Mouse (Mus musculus) limb, embryonic 10.5 days (tissue): ENCODE measurements at regions not wholly inside any gene's neighbourhood (a gene's known extent, or its start where the extent isn't known, plus 50 kb on each side); places are given as distances from the start of the nearest gene placed in this dataset.
A peak's percentile ranks its signal among the peaks of the same experiment; 100 is the strongest.

Experiments
- DNase-seq: peaks from one replicate; pipeline ENCODE4 v3.0.0-alpha.2; 2017; ENCODE audit warnings: low spot score
- H3K27ac ChIP-seq: fragments of 300-500 bp; sonication (generic); 2 replicates; pipeline ENCODE4 v1.5.1; 2016; ENCODE audit warnings: mild to moderate bottlenecking
- H3K27me3 ChIP-seq: fragments of 300-500 bp; sonication (generic); 2 replicates; pipeline ENCODE4 v1.6.1; 2016; ENCODE audit warnings: low read depth, mild to moderate bottlenecking; ENCODE audit not compliant: poor library complexity, severe bottlenecking
- H3K36me3 ChIP-seq: fragments of 300-500 bp; sonication (generic); 2 replicates; pipeline ENCODE4 v1.6.1; 2016; ENCODE audit warnings: mild to moderate bottlenecking, moderate library complexity
- H3K4me1 ChIP-seq: fragments of 300-500 bp; sonication (generic); 2 replicates; pipeline ENCODE4 v1.6.1; 2016
- H3K4me3 ChIP-seq: fragments of 300-500 bp; sonication (generic); 2 replicates; pipeline ENCODE4 v1.5.1; 2016; ENCODE audit warnings: mild to moderate bottlenecking, moderate library complexity
- H3K9me3 ChIP-seq: fragments of 300-500 bp; sonication (generic); replicated peaks from 2 replicates; pipeline ENCODE4 v1.6.1; 2016; ENCODE audit warnings: mild to moderate bottlenecking
- WGBS: fragments of 180-500 bp; shearing (Covaris S2); methylation state at CpG from one replicate; pipeline ENCODE4 v1.1.7; 2016; 5-methylcytosine and 5-hydroxymethylcytosine counted together

DNA sequence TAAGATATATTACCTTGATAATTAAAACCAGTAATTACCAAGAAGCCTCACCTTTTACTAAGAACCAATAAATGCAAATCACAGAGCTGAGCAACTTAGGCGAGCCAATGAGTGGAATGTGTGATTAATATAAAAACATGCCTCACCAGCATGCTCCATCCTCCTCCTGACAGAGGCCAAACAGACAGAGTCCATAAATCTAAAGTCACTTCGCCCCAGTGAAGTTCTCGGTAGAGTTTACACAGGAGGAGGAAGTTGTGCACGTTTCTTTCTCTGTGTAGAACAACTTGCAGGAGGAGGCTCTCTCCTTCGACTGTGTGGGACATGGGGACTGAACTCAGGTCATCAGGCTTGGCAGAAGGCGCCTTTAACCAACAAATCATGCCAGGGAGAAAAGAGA, 139.5 kb upstream of the Cops8 start:
- H3K9me3 ChIP-seq, result no peaks in the 10 kb centered on the region
- H3K4me1 ChIP-seq, result peaks cover 25% of the 10 kb centered on the region
- H3K4me3 ChIP-seq, result no peak overlapping the region
- 46% methylated on average over 6 of the region's 6 CpGs for WGBS
- peaks cover 5% of the 10 kb centered on the region; the same call in 1 of the 2 replicates for H3K27me3 ChIP-seq
- no peak overlapping the region for H3K27ac ChIP-seq
- no peak for DNase-seq
- no peaks in the 10 kb centered on the region for H3K36me3 ChIP-seq

DNA sequence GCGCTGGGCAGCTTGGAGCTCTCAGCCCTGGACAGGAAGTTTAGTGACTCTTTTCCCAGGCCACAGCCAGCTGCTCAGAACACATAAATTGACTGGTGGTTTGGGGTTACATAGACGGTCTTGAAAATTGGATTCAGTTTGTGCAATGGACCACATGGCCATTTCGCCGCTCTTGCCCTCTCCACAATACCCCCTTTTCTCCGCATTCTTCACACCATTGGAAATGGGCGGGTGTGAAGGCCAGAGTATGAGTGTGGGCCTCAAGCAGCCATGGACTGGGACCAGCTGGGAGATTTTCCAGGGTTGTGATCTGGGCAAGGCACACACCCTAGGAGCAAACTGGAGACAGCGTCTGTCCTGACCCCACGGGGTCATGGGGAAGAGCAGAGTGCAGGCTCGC, 135.1 kb upstream of the Cops8 start:
- Histone ChIP-seq H3K27me3 (peaks cover 17% of the 10 kb centered on the region; the same call in 1 of the 2 replicates), H3K27ac (no peak overlapping the region)

DNA sequence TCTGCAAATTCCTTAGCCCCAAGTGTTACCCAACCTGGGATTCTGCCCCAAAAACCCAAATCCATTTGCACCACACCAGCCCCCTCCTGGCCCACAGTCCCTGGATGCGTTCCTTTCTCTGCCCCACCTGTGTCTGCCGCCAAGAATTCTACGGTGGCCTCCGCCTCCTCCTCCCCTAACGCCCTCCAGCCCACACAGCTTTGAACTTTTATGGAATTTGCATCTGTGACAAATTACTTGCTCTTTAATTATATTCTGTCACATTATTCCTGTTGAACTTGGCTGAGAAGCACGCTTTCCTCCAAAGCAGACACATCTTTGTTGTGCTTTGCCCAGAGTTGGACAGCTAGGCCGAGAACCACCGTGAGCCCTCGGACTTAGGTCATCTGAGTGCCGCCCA, 131.8 kb upstream of the Cops8 start:
- no peaks in the 10 kb centered on the region for H3K9me3 ChIP-seq
- H3K27me3 ChIP-seq, result peaks cover 27% of the 10 kb centered on the region
- DNase-seq, result no peak
- peaks cover 37% of the 10 kb centered on the region for H3K4me1 ChIP-seq
- no peaks in the 10 kb centered on the region for H3K36me3 ChIP-seq
- H3K27ac ChIP-seq, result peak overlapping the region; percentile 42; the same call in 1 of the 2 replicates
- 63% methylated on average over 10 of the region's 10 CpGs for WGBS
- H3K4me3 ChIP-seq, result no peak overlapping the region

More for the DNA sequence above, 135.1 kb upstream of the Cops8 start:
- Histone ChIP-seq H3K4me1 (peaks cover 35% of the 10 kb centered on the region), H3K36me3 (no peaks in the 10 kb centered on the region), H3K4me3 (no peak overlapping the region), H3K9me3 (no peaks in the 10 kb centered on the region)
- no peak for DNase-seq
- WGBS, result 87% methylated on average over 9 of the region's 9 CpGs

DNA sequence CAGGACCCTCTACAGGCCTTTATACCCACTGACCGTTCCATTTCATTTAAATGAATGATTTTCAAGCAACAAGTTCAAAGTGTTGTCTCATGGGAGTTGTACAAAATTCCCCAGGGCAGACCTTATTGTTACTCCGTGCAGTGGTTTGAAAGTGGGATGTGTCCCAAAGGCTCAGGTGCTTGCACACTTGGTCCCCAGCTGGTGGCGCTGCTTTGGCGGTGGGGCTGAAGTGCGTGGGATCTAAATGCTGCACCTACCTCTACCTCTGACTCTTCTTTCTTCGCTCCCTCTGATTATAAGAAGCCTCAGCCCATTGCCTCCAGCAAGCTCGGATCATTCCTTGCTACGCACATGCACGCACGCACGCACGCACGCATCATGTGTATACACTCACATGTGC, 131.0 kb upstream of the Cops8 start:
- peak overlapping the region; percentile 33; the same call in 1 of the 2 replicates for H3K27ac ChIP-seq
- 94% methylated on average over 13 of the region's 13 CpGs for WGBS
- peaks cover 43% of the 10 kb centered on the region for H3K4me1 ChIP-seq

DNA sequence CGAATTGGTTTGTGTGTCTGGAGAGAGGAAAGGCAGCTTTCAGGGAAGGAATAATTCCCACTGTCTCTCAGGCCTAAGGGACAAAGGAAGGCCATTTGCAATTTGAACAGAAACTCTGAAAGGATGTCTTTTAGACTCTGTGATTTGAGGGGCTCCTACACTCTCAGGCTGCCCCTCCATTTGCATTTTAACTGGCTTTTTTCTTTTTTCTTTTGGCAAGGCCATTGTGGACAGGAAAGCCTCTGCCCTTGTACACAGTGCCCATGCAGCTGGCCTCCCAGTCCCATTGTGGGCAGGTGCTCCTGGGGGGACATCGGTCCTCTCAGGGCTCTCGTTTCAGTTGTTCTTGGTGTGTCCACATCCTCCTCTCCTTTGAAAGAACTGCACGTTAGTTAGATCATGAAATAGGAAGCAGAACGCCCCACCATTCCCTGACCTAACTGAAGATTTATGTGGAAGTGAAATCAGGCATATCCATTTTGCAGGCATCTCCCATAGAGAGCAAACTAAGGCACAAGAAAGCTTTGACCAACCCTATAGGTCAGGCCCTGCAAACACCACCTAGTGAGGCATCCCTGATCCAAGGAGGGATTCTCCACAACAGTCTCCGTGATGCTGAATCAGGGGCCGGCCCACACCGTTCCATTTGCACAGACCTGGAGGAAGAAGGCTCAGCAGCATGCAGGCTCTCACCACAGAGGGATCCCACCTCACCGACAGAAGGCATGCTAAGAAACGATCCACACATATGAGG, 127.5 kb upstream of the Cops8 start:
- no peak for DNase-seq
- 80% methylated on average over 10 of the region's 10 CpGs for WGBS
- Histone ChIP-seq H3K27me3 (peaks cover 22% of the 10 kb centered on the region), H3K9me3 (no peaks in the 10 kb centered on the region), H3K4me1 (peaks cover 44% of the 10 kb centered on the region), H3K4me3 (no peak overlapping the region), H3K36me3 (no peaks in the 10 kb centered on the region), H3K27ac (peak overlapping the region; percentile 42; the same call in 1 of the 2 replicates)

More for the DNA sequence above, 131.0 kb upstream of the Cops8 start:
- DNase-seq, result no peak
- H3K27me3 ChIP-seq, result peaks cover 27% of the 10 kb centered on the region
- no peaks in the 10 kb centered on the region for H3K9me3 ChIP-seq
- H3K36me3 ChIP-seq, result no peaks in the 10 kb centered on the region
- H3K4me3 ChIP-seq, result no peak overlapping the region

DNA sequence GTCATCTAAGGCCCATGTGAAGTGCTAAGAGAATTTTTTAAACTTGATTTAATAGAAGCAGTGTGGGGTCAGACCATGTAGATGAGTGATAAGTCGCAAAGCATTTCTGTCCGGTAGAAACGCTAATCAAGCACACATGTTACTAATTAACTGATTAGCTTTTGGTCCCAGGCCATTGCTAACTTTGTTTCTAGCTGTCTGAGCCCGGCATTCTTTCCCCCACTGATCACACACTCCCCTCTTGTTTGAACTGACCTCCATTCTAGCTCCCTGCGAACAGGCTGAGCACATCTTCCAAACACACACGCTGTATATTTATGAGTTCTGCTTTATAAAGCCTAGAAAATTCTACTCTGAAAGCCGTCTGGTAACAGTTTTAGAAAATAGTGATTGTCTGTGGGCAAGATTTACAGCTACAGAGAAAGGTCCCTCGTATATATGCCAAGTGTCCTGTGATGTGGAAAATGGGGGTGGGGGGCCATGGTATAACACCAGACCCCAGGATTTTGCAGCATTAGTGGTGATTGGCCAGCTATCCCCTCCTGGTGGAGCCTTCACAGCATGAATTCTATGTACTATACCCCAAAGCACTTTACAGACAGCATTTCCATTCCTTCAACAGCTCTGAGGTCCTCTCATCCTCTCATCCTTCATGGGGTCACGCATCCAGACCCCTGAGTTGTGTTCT, 126.1 kb upstream of the Cops8 start:
- Histone ChIP-seq H3K27ac (no peak overlapping the region), H3K27me3 (peaks cover 17% of the 10 kb centered on the region), H3K36me3 (no peaks in the 10 kb centered on the region), H3K9me3 (no peaks in the 10 kb centered on the region), H3K4me1 (peaks cover 46% of the 10 kb centered on the region), H3K4me3 (no peak overlapping the region)
- DNase-seq, result no peak
- WGBS, result 23% methylated on average over 9 of the region's 9 CpGs

DNA sequence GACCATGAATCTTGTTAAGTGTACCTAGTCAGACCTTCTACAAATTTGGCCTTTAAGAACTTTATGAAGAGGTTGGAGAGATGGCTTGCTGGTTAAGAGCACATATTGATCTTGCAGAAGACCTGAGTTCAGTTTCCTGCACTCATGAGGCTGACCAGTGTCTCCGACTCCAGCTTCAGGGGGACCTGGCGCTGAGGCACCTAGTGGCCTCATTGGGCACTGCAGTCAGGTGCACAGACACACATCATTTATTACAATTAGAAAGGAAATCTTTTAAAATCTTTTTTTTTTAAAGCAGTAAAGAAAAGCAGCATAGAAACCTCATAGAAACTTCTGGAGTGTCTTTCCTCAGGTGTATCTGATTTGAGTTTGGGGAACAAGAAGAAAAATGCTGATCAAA, 123.9 kb upstream of the Cops8 start:
- 90% methylated on average over 2 of the region's 2 CpGs for WGBS
- Histone ChIP-seq H3K4me1 (peaks cover 36% of the 10 kb centered on the region), H3K36me3 (no peaks in the 10 kb centered on the region), H3K9me3 (no peaks in the 10 kb centered on the region), H3K27me3 (peaks cover 12% of the 10 kb centered on the region; the same call in 1 of the 2 replicates), H3K27ac (no peak overlapping the region), H3K4me3 (no peak overlapping the region)
- DNase-seq, result no peak

DNA sequence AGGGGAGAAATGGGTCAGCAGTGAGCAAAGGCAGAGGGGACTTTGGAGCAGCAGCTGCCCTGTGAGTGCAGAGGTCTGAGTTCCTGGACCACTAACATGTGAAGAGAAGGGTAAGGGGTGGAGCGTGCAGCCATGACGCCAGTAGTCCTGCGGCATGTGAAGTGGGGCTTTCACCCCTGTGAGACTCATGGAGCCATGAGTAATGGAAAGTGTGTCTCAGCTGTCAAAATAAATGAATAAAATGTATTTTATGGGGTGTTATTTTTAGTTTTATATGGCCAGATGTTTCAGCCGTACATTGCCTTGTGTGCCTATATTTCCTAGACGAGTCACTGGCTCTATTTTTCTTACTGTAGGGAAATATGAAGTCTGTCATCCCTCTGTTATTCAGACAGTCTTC, 121.5 kb upstream of the Cops8 start:
- no peaks in the 10 kb centered on the region for H3K36me3 ChIP-seq
- DNase-seq, result no peak
- WGBS, result 78% methylated on average over 5 of the region's 5 CpGs
- H3K9me3 ChIP-seq, result no peaks in the 10 kb centered on the region
- peaks cover 31% of the 10 kb centered on the region for H3K4me1 ChIP-seq
- H3K27me3 ChIP-seq, result 0 out of 2 replicates have a peak, but pooled peaks cover 4% of the 10 kb centered on the region
- H3K27ac ChIP-seq, result peak overlapping the region; percentile 73; the same call in 1 of the 2 replicates
- no peak overlapping the region for H3K4me3 ChIP-seq

DNA sequence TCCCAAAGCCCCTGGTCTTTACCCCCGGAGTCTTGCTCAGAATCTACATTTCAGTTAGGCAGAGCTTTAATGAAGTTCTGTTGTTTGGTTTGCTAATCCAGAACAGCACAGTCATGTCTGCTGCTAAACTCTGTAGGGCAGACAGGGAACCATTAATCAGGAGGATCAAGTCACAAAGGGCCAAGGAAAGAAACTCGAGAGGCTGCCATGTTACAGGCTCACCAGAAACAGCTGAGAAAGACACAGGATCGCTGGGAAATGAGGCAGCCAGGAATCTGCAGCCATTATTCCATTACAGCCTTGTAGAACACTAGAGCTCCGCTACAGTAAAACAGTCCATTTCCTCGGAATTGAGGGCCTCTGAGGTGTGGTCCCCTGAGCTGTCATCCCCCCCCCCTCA, 121.1 kb upstream of the Cops8 start:
- WGBS, result 55% methylated on average over 5 of the region's 5 CpGs
- DNase-seq, result no peak
- no peak overlapping the region for H3K4me3 ChIP-seq
- no peaks in the 10 kb centered on the region for H3K9me3 ChIP-seq
- no peaks in the 10 kb centered on the region for H3K36me3 ChIP-seq
- 0 out of 2 replicates have a peak, but pooled peaks cover 4% of the 10 kb centered on the region for H3K27me3 ChIP-seq
- peaks cover 30% of the 10 kb centered on the region for H3K4me1 ChIP-seq
- peak overlapping the region; percentile 73; the same call in 1 of the 2 replicates for H3K27ac ChIP-seq

DNA sequence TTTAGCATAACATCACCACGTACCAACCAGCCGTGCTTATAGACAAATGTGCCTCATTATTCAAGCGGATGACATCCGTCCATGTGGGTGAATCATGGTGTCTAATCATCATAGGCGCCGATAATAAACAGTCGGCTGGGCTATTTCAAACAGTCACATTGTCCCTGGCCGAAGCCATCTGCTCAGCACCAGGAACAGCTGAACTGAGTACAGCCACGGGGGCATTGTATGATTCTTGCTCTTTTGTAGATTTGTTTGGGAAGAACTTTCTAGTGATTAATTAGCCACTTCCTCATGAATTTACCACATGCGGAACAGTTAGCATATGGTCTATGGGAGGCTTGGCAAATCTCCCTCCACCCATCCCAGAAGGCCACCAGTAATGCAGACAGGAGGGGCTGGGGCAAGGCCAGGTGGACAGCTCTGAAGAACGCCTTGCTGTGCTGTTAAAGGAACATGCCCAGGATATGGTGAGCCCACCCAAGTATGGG, 116.4 kb upstream of the Cops8 start:
- Histone ChIP-seq H3K27me3 (no peaks in the 10 kb centered on the region), H3K36me3 (no peaks in the 10 kb centered on the region), H3K4me3 (no peak overlapping the region), H3K9me3 (no peaks in the 10 kb centered on the region), H3K4me1 (peaks cover 11% of the 10 kb centered on the region), H3K27ac (no peak overlapping the region)
- no peak for DNase-seq
- WGBS, result 85% methylated on average over 11 of the region's 11 CpGs

DNA sequence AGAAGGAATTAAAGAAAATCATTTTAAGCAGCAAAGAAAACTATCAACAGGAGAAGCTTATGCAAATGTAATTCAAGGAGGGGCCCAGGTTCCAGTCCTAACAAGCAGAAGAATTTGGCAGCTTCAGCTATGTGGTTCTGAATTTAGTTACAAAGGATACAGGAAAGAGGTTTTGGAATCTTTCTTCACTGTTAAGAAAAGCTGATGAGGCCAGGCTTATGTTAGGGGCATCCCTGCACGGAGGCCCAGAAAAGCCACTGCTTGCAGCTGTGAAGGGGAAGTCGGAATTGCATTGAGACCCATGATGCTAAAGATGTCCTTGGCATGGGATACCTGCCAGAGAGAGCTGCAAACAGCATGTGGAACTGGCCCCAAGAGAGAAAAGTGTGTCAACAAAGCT, 114.9 kb upstream of the Cops8 start:
- Histone ChIP-seq H3K36me3 (no peaks in the 10 kb centered on the region), H3K27me3 (no peaks in the 10 kb centered on the region), H3K27ac (no peak overlapping the region), H3K4me1 (peaks cover 5% of the 10 kb centered on the region; the same call in 1 of the 2 replicates), H3K9me3 (no peaks in the 10 kb centered on the region), H3K4me3 (no peak overlapping the region)
- WGBS, result 88% methylated on average over 2 of the region's 2 CpGs
- no peak for DNase-seq

DNA sequence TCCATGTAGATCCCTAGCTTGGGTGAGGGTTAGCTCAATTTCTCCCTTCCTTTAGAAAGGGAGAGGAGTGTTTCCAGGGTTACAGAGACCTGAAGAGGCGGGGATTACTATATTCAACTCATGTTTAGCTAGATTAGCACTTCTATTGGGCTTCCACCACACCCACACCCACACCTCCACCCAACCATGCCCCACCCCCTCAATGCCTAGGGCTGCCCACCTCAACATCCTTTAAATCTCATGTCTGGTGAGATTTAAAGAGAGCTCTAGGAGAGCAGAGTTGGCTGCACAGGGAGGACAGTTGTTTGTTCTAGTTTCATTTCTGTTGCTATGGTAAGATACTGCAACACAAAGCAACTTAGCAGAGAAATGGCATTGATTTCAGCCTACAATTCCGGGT, 113.8 kb upstream of the Cops8 start:
- peaks cover 16% of the 10 kb centered on the region for H3K4me1 ChIP-seq
- no peak for DNase-seq
- 0 out of 2 replicates have a peak, but pooled peaks cover 5% of the 10 kb centered on the region for H3K27me3 ChIP-seq
- H3K27ac ChIP-seq, result no peak overlapping the region
- no peak overlapping the region for H3K4me3 ChIP-seq
- WGBS, result 86% methylated on average over 2 of the region's 2 CpGs
- no peaks in the 10 kb centered on the region for H3K9me3 ChIP-seq
- no peaks in the 10 kb centered on the region for H3K36me3 ChIP-seq

DNA sequence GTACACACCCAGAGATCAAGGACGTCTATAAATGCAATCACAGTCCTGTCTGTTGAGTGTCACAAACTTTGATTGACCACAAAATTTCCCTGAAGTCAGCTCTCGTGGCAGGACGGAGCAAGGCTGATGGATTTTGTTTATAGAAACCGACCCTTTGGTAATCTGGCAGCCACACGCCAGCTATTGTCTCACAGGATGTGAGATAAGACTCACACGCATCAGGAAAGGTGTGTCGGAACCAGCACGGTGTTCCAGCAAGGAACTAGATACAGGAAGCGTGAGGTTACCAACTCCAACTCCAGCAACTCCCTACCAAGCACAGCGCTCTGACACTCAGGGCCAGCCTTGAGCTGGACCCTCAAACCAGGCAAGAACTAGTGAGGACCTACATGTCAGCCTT, 112.4 kb upstream of the Cops8 start:
- Histone ChIP-seq H3K4me3 (no peak overlapping the region), H3K9me3 (no peaks in the 10 kb centered on the region), H3K27ac (no peak overlapping the region), H3K4me1 (peaks cover 17% of the 10 kb centered on the region), H3K36me3 (no peaks in the 10 kb centered on the region), H3K27me3 (0 out of 2 replicates have a peak, but pooled peaks cover 5% of the 10 kb centered on the region)
- no peak for DNase-seq
- 78% methylated on average over 10 of the region's 10 CpGs for WGBS
